Mouse (Mus musculus) small intestine, adult 2 months (tissue): ENCODE measurements around the gene Lrrc4c. TPM values are rescaled to one million over a fixed set of nuclear protein-coding genes. Genes with fewer than 3 reads are reported as not detected.

Experiments used
- H3K27ac ChIP-seq: fragments of 200-500 bp; 2 replicates; pipeline ENCODE4 v1.5.1; 2012; ENCODE audit warnings: low read depth, low read length, control low read depth, inconsistent platforms; ENCODE audit not compliant: insufficient read depth
- H3K27me3 ChIP-seq: fragments of 200-500 bp; 2 replicates; pipeline ENCODE4 v1.6.1; 2012; ENCODE audit warnings: mild to moderate bottlenecking, moderate library complexity, low read length, inconsistent platforms; ENCODE audit not compliant: control insufficient read depth, insufficient read depth
- H3K36me3 ChIP-seq: fragments of 200-500 bp; 2 replicates; pipeline ENCODE4 v1.6.1; 2012; ENCODE audit warnings: mild to moderate bottlenecking, low read length, control low read depth, inconsistent platforms; ENCODE audit not compliant: control insufficient read depth, insufficient read depth
- H3K4me1 ChIP-seq: fragments of 200-500 bp; 2 replicates; pipeline ENCODE4 v1.6.1; 2012; ENCODE audit warnings: low read length, inconsistent platforms, mixed read lengths; ENCODE audit not compliant: control insufficient read depth, insufficient read depth, insufficient read length
- H3K4me3 ChIP-seq: fragments of 200-500 bp; 2 replicates; pipeline ENCODE4 v1.5.1; 2012; ENCODE audit warnings: low read depth, mild to moderate bottlenecking, control low read depth, inconsistent platforms, low read length, moderate library complexity
- CTCF ChIP-seq: fragments of 200-500 bp; IDR thresholded peaks from 2 replicates; pipeline ENCODE4 v1.5.1; 2012; ENCODE audit warnings: low read depth, mild to moderate bottlenecking, control low read depth, inconsistent platforms, low read length, moderate library complexity, mixed read lengths; ENCODE audit not compliant: insufficient replicate concordance, insufficient read length; ENCODE audit errors: extremely low read depth
- POLR2A ChIP-seq: fragments of 200-500 bp; IDR thresholded peaks from 2 replicates; pipeline ENCODE4 v1.6.1; 2012; ENCODE audit warnings: low read depth, mild to moderate bottlenecking, control low read depth, inconsistent platforms, low read length, moderate library complexity
- WGBS: fragments of 180-500 bp; shearing (Covaris S2); methylation state at CpG from one replicate; pipeline ENCODE4 v1.1.7; 2018; 5-methylcytosine and 5-hydroxymethylcytosine counted together
- polyA plus RNA-seq: library from polyadenylated mRNA; depleted of rRNA; stranded (reverse); fragments of >200 nt; gene quantifications from 2 replicates; pipeline ENCODE4 v1.2.3, GENCODE M21; 2012

Lrrc4c gene
- polyA plus RNA-seq, 1 experiment, result 0.15 TPM

DNA sequence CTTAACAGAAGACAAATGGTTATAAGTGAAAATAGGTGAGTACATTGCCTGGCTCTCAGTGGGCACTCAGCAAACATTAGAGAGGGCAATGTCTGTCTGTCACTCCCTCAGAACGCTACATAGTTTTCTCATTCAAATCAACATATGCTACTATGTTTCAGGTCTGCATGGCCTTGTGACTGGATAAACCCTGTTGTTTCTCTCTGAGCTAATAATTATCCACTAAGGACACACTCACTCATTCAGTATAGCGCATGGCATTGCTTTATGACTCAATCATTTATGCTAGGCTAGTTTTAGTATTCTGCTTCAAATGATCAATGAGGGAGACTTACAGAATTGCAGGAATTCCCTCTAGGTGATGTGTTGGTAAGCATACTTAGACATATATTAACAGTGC, 1292.6 kb downstream of the Lrrc4c start:
- 32% methylated on average over 2 of the region's 2 CpGs for WGBS
- TF ChIP-seq CTCF (no peak), POLR2A (no peak)

DNA sequence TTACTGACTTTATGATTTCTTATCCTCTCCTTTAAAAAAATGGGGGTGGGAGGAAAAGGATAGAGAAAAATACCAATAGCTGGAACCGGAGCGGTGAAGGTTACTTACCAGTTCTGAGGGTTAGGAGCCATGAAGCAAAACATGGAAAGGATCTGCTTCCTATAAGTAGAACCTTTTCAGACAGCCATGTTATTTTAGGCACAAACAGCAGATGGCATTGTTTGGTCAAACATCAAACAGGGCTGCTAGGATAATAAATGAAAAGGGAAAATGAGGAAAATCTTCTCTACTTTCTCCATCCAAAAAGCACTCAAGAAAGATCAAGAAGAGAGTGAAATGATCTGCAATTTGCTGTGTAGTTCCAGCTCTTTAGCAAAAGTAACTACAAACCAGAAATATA, 1296.8 kb downstream of the Lrrc4c start:
- Histone ChIP-seq H3K27ac (no peak overlapping the region), H3K27me3 (no peaks in the 10 kb centered on the region), H3K4me1 (no peaks in the 10 kb centered on the region), H3K36me3 (no peaks in the 10 kb centered on the region), H3K4me3 (no peak overlapping the region)
- TF ChIP-seq CTCF, result no peak
- no peak for TF ChIP-seq POLR2A
- 66% methylated on average over 2 of the region's 2 CpGs for WGBS

More for the DNA sequence above, 1292.6 kb downstream of the Lrrc4c start:
- Histone ChIP-seq H3K36me3 (no peaks in the 10 kb centered on the region), H3K4me1 (no peaks in the 10 kb centered on the region), H3K4me3 (no peak overlapping the region), H3K27ac (no peak overlapping the region), H3K27me3 (no peaks in the 10 kb centered on the region)

DNA sequence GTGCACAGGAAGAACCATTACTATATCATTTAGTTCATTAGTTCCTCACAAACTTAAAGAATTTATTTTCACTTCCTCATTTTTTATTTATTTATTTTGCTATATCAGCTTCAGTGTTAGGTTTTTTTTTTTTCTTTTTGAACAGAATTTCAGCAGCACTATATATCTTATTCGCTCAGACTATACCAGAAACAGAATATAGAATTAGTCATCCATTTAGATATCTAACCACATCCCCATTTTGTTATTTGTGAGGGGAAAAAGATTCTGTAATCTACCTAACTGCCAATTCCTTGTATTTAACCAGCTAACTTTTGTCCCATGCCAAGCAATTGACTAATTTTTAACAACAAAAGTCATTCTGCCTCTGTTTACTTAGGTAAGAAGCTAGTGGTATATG, 1300.6 kb downstream of the Lrrc4c start:
- Histone ChIP-seq H3K36me3 (no peaks in the 10 kb centered on the region), H3K27me3 (no peaks in the 10 kb centered on the region), H3K27ac (no peak overlapping the region), H3K4me3 (no peak overlapping the region), H3K4me1 (no peaks in the 10 kb centered on the region)
- no peak for TF ChIP-seq CTCF
- TF ChIP-seq POLR2A, result no peak
- WGBS, result 73% methylated on average over 1 of the region's 1 CpGs

DNA sequence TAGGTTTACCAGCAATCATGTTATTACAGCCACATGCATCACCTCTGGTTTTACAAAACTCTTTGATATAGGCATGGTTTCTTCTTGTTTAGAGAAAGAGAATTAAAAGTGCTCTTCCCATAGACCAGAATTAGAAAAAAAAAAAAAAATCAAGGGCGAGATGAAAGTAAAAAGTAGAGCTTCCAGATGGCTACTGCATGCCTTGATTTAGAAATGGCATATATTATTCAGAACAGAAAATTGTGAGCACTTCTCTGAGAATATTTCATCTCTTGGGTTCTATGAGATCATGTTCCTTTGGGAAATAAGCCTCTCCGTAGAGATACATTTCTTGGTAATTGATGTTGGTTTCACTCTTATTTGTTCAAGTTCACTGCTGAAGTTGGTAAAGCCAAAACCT, 1322.0 kb downstream of the Lrrc4c start:
- 78% methylated on average over 2 of the region's 2 CpGs for WGBS
- Histone ChIP-seq H3K4me3 (no peak overlapping the region), H3K36me3 (no peaks in the 10 kb centered on the region), H3K27ac (no peak overlapping the region), H3K27me3 (no peaks in the 10 kb centered on the region), H3K4me1 (no peaks in the 10 kb centered on the region)
- TF ChIP-seq CTCF (no peak), POLR2A (no peak)

DNA sequence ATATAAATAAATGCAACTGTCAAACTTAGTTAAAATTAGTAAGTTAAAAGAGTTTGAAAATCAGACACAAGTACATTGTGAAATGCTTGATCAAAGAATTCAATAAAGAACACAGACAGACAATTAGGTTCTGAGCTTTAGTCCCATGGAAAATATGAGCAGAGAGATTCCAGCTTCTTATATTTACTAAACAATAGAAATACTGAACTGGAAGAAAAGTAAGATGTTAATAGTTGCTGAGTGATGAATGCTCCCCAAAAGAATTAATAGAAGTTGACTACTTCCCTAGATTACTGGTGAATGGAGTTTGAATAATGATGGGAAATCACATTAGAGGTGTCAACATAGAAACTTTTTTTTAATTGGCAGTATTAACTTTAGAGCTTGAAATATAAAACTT, 1323.7 kb downstream of the Lrrc4c start:
- no peaks in the 10 kb centered on the region for H3K36me3 ChIP-seq
- H3K4me3 ChIP-seq, result no peak overlapping the region
- no peaks in the 10 kb centered on the region for H3K4me1 ChIP-seq
- no peaks in the 10 kb centered on the region for H3K27me3 ChIP-seq
- no peak for TF ChIP-seq CTCF
- no peak for TF ChIP-seq POLR2A
- H3K27ac ChIP-seq, result no peak overlapping the region

DNA sequence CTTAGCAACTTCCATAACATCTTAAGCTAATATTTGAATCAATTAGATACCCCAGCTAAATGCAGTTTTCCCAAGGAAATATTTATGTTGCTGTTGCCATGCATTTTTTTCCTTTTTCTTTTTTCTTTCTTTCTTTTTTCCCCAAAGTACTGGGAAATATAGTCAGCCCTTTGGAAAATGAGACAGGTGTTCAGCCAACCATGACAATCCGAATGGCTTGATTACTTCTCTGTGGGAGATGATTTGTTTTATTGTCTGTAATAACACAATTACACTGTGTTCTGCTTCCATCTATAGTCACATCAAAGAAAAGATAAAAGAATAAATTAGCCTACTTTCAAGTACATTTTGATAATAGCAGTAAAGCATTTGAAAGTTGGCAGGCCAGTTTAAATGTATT, 1334.7 kb downstream of the Lrrc4c start:
- TF ChIP-seq CTCF, result no peak
- no peak for TF ChIP-seq POLR2A
- Histone ChIP-seq H3K27me3 (no peaks in the 10 kb centered on the region), H3K27ac (no peak overlapping the region), H3K36me3 (no peaks in the 10 kb centered on the region), H3K4me3 (no peak overlapping the region), H3K4me1 (no peaks in the 10 kb centered on the region)
- 69% methylated on average over 1 of the region's 1 CpGs for WGBS
